Mouse (Mus musculus) gastrocnemius, adult 8-10 months (tissue): ENCODE data around the gene Gm28038. TPM values are rescaled to one million over a fixed set of nuclear protein-coding genes. Genes with fewer than 3 reads are reported as not detected.

ENCODE experiments used
- DNase-seq, 2 experiments: peaks; one replicate each; pipeline ENCODE4 v3.0.0; 2022; ENCODE audit warnings: low spot score in 2 of 2
- total RNA-seq, 4 experiments: library from RNA; stranded (reverse); gene quantifications; 2 replicates each; pipeline ENCODE4 v1.2.4; 2022

The Gm28038 gene
- total RNA-seq, 4 experiments from 2014 or later = not detected

- DNase-seq = no peak
These were observed 65.3 kb downstream of the Gm28038 start for GRCm38 (mm10) chr2:30345971-30346676.

- no peak for DNase-seq
These were observed 68.4 kb downstream of the Gm28038 start for GRCm38 (mm10) chr2:30349196-30349595.

Other genes with a start within 250 kb of the Gm28038 start
- 1 to 10 TPM; 3.9 to 5.6 (median 4.3) TPM for gene Wdr34, start 232.2 kb upstream of the Gm28038 start, total RNA-seq
- gene Set, start 223.7 kb upstream of the Gm28038 start, total RNA-seq = 100 to 1,000 TPM; 106 to 121 (median 118) TPM
- gene Pkn3, start 203.4 kb upstream of the Gm28038 start, total RNA-seq = 1 to 10 TPM; 2.1 to 3.2 (median 2.7) TPM
- 1 to 10 TPM; 3.1 to 3.9 (median 3.4) TPM for gene Zdhhc12, start 187.4 kb upstream of the Gm28038 start, total RNA-seq
- gene Zer1, start 156.5 kb upstream of the Gm28038 start, total RNA-seq = 10 to 100 TPM; 23.5 to 24.8 (median 24.3) TPM
- 10 to 100 TPM; 11.1 to 13.9 (median 11.2) TPM for gene Tbc1d13, start 147.3 kb upstream of the Gm28038 start, total RNA-seq
- gene Endog, start 109.5 kb upstream of the Gm28038 start, total RNA-seq = 10 to 100 TPM; 50.3 to 59.4 (median 56.9) TPM
- 1 to 10 TPM; 3.4 to 5.1 (median 4.3) TPM for gene Spout1, start 102.6 kb upstream of the Gm28038 start, total RNA-seq
- gene Kyat1, start 75.2 kb upstream of the Gm28038 start, total RNA-seq = 10 to 100 TPM; 23.0 to 28.7 (median 26.8) TPM
- 10 to 100 TPM; 13.2 to 20.1 (median 15.3) TPM for gene Lrrc8a, start 43.3 kb upstream of the Gm28038 start, total RNA-seq
- under 1 TPM in 3 of 4 experiments, not detected in 1; 0.22 to 0.78 (median 0.40) TPM for gene Gm28035, start 40.5 kb upstream of the Gm28038 start, total RNA-seq
- gene Phyhd1, start 14.8 kb upstream of the Gm28038 start, total RNA-seq = 10 to 100 TPM in 2 of 4 experiments, 1 to 10 TPM in 2; 7.7 to 14.2 (median 11.0) TPM
- 10 to 100 TPM; 20.5 to 26.2 (median 24.6) TPM for gene Dolk, start 5.3 kb downstream of the Gm28038 start, total RNA-seq
- 1 to 10 TPM; 6.0 to 8.8 (median 7.2) TPM for gene Nup188, start 5.4 kb downstream of the Gm28038 start, total RNA-seq
- 10 to 100 TPM; 15.3 to 18.5 (median 16.8) TPM for gene Sh3glb2, start 78.3 kb downstream of the Gm28038 start, total RNA-seq
- 10 to 100 TPM; 13.2 to 29.8 (median 17.4) TPM for gene Miga2, start 83.2 kb downstream of the Gm28038 start, total RNA-seq
- 1 to 10 TPM; 3.9 to 4.5 (median 4.1) TPM for gene Dolpp1, start 111.2 kb downstream of the Gm28038 start, total RNA-seq
- 100 to 1,000 TPM; 355 to 420 (median 382) TPM for gene Crat, start 134.8 kb downstream of the Gm28038 start, total RNA-seq
- gene Ptpa, start 135.0 kb downstream of the Gm28038 start, total RNA-seq = 10 to 100 TPM; 55.6 to 70.0 (median 63.9) TPM
- 1 to 10 TPM in 3 of 4 experiments, under 1 TPM in 1; 0.96 to 1.7 (median 1.4) TPM for gene Ier5l, start 193.2 kb downstream of the Gm28038 start, total RNA-seq